Mouse (Mus musculus) stomach, postnatal 0 days (tissue): Measurements from ENCODE around the gene Gm38392.

Experiments
- CTCF ChIP-seq: IDR thresholded peaks from 2 replicates; pipeline ENCODE4 v1.5.1; 2016; ENCODE audit warnings: antibody characterized with exemption, low read depth, mild to moderate bottlenecking, moderate library complexity
- EP300 ChIP-seq: optimal IDR thresholded peaks from 2 replicates; pipeline ENCODE3; 2016; ENCODE audit warnings: antibody characterized with exemption

GRCm38 (mm10) chr3:88199541-88200110, 87.4 kb downstream of the Gm38392 start:
- TF ChIP-seq EP300 (no peak), CTCF (no peak)
